Mouse (Mus musculus) cerebellum, adult 2 months (tissue): ENCODE data around the gene Aldh1a1. TPM values are rescaled to one million over a fixed set of nuclear protein-coding genes. Genes with fewer than 3 reads are reported as not detected.
A peak's percentile ranks its signal among the peaks of the same experiment; 100 is the strongest.

ENCODE experiments used
- DNase-seq, 2 experiments: peaks; one replicate each; pipeline ENCODE4 v3.0.0; 2021
- H3K27ac ChIP-seq: fragments of 200-500 bp; 2 replicates; pipeline ENCODE4 v1.5.1; 2012; ENCODE audit warnings: low read length, control low read depth, inconsistent platforms; ENCODE audit not compliant: insufficient read depth
- H3K27me3 ChIP-seq: fragments of 200-500 bp; 2 replicates; pipeline ENCODE4 v1.6.1; 2012; ENCODE audit warnings: inconsistent platforms, mild to moderate bottlenecking, low read length, moderate library complexity; ENCODE audit not compliant: control insufficient read depth, insufficient read depth
- H3K4me1 ChIP-seq: fragments of 200-500 bp; 2 replicates; pipeline ENCODE4 v1.6.1; 2011; ENCODE audit warnings: low read length; ENCODE audit not compliant: control insufficient read depth, insufficient read depth
- H3K4me3 ChIP-seq: fragments of 200-500 bp; replicated peaks from 2 replicates; pipeline ENCODE3; 2011; ENCODE audit warnings: mild to moderate bottlenecking, low read depth, low read length, control low read depth; ENCODE audit not compliant: insufficient read depth
- CTCF ChIP-seq: fragments of 200-500 bp; IDR thresholded peaks from 2 replicates; pipeline ENCODE4 v1.5.1; 2011; ENCODE audit warnings: low read depth, mild to moderate bottlenecking, control low read depth, low read length, moderate library complexity, borderline replicate concordance; ENCODE audit not compliant: insufficient read depth
- POLR2A ChIP-seq: fragments of 200-500 bp; IDR thresholded peaks from 2 replicates; pipeline ENCODE4 v1.6.1; 2011; ENCODE audit warnings: low read length, control low read depth, borderline replicate concordance; ENCODE audit not compliant: insufficient read depth
- WGBS: fragments of 180-500 bp; shearing (Covaris S2); methylation state at CpG from one replicate; pipeline ENCODE4 v1.1.7; 2018; 5-methylcytosine and 5-hydroxymethylcytosine counted together
- polyA plus RNA-seq: library from polyadenylated mRNA; depleted of rRNA; stranded (reverse); fragments of >200 nt; gene quantifications from 2 replicates; pipeline ENCODE4 v1.2.3, GENCODE M21; 2012

Gene Aldh1a1
- polyA plus RNA-seq, 1 experiment = 274 TPM

- no peak overlapping the region for H3K27ac ChIP-seq
- H3K4me3 ChIP-seq = no peak overlapping the region
- 81% methylated on average over 1 of the region's 1 CpGs for WGBS
- TF ChIP-seq POLR2A (no peak), CTCF (no peak)
- no peaks in the 10 kb centered on the region for H3K27me3 ChIP-seq
- DNase-seq = no peak
- H3K4me1 ChIP-seq = no peaks in the 10 kb centered on the region
Observed at GRCm38 (mm10) chr19:20555365-20555764, 62.9 kb downstream of the Aldh1a1 start.

DNA sequence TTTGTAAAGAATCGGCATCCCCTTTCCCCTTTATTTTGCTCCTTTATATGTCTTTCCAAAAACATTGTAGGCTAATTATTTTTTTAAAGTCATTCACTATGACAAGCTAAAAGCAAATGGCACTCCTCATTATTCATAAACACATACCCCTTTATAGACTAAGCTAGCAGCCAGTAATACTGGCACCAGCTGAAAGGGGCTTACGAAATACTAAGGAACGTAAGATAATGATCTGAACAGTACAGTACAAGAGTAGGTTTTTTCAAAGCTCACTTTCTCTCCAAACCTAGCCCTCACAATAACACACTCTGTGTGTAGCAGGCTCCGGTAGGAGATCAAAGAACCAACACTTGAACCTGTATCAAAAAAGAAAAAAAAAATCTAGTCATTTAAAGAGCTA lies 64.7 kb downstream of the Aldh1a1 start:
- Histone ChIP-seq H3K27ac (no peak overlapping the region), H3K4me3 (no peak overlapping the region), H3K4me1 (no peaks in the 10 kb centered on the region), H3K27me3 (no peaks in the 10 kb centered on the region)
- WGBS = 88% methylated on average over 4 of the region's 4 CpGs
- DNase-seq = no peak
- TF ChIP-seq POLR2A = no peak
- TF ChIP-seq CTCF = no peak

DNA sequence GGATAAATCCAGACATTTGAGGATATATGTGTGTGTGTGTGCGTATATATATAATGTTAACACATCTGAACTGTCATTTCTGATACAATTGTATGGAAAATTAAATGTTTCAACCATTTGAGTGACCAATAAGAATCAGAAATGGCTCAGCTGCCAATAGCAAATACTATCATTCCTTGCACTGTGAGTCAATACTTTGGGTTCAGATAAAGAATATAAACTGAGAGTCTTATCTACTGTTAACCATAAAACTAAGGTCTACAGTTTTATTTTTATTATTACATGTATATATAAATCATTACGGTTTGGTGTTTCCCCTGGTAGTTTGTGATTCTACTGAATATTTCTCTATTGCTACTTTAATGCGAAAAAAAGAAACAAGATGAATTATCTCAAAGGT lies 65.6 kb downstream of the Aldh1a1 start:
- Histone ChIP-seq H3K4me3 (no peak overlapping the region), H3K27ac (no peak overlapping the region), H3K27me3 (no peaks in the 10 kb centered on the region), H3K4me1 (no peaks in the 10 kb centered on the region)
- 95% methylated on average over 3 of the region's 3 CpGs for WGBS
- DNase-seq = no peak
- TF ChIP-seq CTCF = no peak
- TF ChIP-seq POLR2A = no peak

DNA sequence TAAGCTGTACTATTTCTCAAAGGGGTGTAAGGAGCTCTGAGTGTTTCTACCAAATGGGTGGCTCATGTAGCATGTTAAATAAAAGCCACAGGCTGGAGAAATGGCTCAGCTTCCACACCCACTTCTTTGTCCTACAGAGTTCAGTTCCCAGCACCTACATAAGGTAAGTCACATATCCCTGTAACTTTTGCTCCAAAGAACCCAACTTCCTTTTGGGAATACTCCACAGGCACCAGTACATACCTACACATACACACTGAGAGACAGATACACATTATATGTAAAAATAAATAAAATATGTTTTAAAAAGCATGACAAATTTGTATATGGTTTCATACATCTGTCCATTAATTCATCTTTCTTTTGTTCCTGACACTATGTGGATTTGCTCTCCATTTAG lies 66.0 kb downstream of the Aldh1a1 start:
- DNase-seq = no peak
- Histone ChIP-seq H3K4me3 (no peak overlapping the region), H3K4me1 (no peaks in the 10 kb centered on the region), H3K27me3 (no peaks in the 10 kb centered on the region), H3K27ac (no peak overlapping the region)
- TF ChIP-seq POLR2A = no peak
- no peak for TF ChIP-seq CTCF

DNA sequence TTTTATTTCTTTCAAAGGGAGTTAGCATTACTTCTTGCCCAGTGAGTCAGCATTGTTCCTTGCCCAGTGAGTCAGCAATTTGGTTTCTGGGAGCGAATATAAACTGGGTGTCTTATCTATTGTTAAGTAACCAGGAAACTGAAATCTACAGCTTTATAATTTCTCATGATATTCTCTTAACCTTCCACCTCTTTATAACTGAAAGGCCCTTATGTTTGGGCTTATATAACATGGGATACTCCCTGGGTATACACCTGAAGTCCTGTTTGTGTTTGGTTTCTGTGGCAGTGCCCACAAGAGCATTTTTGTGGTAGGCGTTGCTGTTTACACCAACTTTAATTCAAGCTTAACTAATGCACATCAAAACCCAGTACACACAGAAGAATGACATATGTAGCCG lies 66.4 kb downstream of the Aldh1a1 start:
- Histone ChIP-seq H3K4me1 (no peaks in the 10 kb centered on the region), H3K4me3 (no peak overlapping the region), H3K27ac (no peak overlapping the region), H3K27me3 (no peaks in the 10 kb centered on the region)
- 74% methylated on average over 3 of the region's 3 CpGs for WGBS
- DNase-seq = no peak
- TF ChIP-seq CTCF = no peak
- no peak for TF ChIP-seq POLR2A

- H3K27ac ChIP-seq = no peak overlapping the region
- no peak for DNase-seq
- WGBS = 90% methylated on average over 2 of the region's 2 CpGs
- H3K27me3 ChIP-seq = no peaks in the 10 kb centered on the region
- no peak for TF ChIP-seq CTCF
- TF ChIP-seq POLR2A = no peak
- no peak overlapping the region for H3K4me3 ChIP-seq
- H3K4me1 ChIP-seq = no peaks in the 10 kb centered on the region
Observed at GRCm38 (mm10) chr19:20559952-20560351, 67.4 kb downstream of the Aldh1a1 start.

DNA sequence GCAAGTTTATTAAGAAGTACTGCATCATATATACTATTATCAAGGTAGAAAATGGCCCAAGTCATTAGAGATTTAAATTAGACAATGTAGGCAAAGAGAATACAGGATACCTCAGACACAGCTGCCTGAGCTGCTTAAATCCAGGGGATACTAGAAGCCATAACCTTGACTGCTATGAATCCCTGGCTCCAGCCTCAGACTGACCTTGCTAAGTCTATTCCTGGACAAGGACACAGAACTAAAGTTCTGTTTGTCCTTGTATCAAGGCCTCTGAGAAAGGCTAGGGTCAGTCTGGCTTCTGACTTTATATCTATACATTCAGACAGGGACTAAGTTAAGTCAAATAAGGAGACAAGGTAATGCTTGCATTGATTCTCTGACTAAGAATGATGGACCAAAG lies 69.9 kb downstream of the Aldh1a1 start:
- no peak overlapping the region for H3K27ac ChIP-seq
- no peaks in the 10 kb centered on the region for H3K27me3 ChIP-seq
- H3K4me1 ChIP-seq = no peaks in the 10 kb centered on the region
- no peak for DNase-seq
- no peak for TF ChIP-seq POLR2A
- no peak for TF ChIP-seq CTCF
- no peak overlapping the region for H3K4me3 ChIP-seq

GRCm38 (mm10) chr19:20566294-20566693 lies 73.8 kb downstream of the Aldh1a1 start:
- H3K27ac ChIP-seq = no peak overlapping the region
- no peaks in the 10 kb centered on the region for H3K4me1 ChIP-seq
- DNase-seq = peak in 1 of 2 experiments; percentile 1
- no peaks in the 10 kb centered on the region for H3K27me3 ChIP-seq
- TF ChIP-seq POLR2A = no peak
- no peak for TF ChIP-seq CTCF
- WGBS = 52% methylated on average over 4 of the region's 4 CpGs
- H3K4me3 ChIP-seq = no peak overlapping the region

DNA sequence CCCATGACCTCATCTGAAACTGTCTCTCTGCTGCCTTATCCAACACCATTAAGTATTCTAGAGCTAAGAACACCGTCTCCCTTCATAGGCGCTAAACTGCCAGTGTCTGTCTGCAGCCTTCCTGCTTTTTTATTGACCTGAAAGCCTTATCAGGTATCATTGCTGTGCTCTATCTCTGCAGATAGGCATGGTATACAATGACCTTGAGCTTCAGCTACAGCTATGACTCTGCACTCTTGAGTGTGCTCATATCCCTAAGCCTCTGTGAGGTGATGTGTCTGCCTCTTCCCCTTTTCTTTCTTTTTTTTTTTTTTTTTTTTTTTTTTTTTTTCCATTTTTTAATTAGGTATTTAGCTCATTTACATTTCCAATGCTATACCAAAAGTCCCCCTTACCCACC lies 74.5 kb downstream of the Aldh1a1 start:
- Histone ChIP-seq H3K27me3 (no peaks in the 10 kb centered on the region), H3K4me1 (no peaks in the 10 kb centered on the region), H3K27ac (no peak overlapping the region), H3K4me3 (no peak overlapping the region)
- 99% methylated on average over 2 of the region's 2 CpGs for WGBS
- TF ChIP-seq CTCF (no peak), POLR2A (no peak)
- no peak for DNase-seq
